Mouse (Mus musculus) neural tube, embryonic 11.5 days (tissue): Measurements from ENCODE around the gene 9930111J21Rik2. TPM values are rescaled to one million over a fixed set of nuclear protein-coding genes. Genes with fewer than 3 reads are reported as not detected.

ENCODE experiments used
- ATAC-seq: fragments of 200-750 bp; cut with Nextera tagmentation; 2 replicates; pipeline ENCODE4 v1.8.0; 2017; ENCODE audit warnings: moderate number of reproducible peaks, mild to moderate bottlenecking, moderate TSS enrichment, moderate library complexity; ENCODE audit not compliant: insufficient read depth, low FRiP score, low TSS enrichment
- DNase-seq: peaks from one replicate; pipeline ENCODE4 v3.0.0-alpha.2; 2015; ENCODE audit warnings: low spot score
- H3K27ac ChIP-seq: fragments of 300-500 bp; sonication (generic); 2 replicates; pipeline ENCODE4 v1.5.1; 2014; ENCODE audit warnings: low read depth, mild to moderate bottlenecking, low read length
- H3K27me3 ChIP-seq: fragments of 300-500 bp; sonication (generic); 2 replicates; pipeline ENCODE4 v1.6.1; 2014; ENCODE audit warnings: mild to moderate bottlenecking, low read length, mixed read lengths; ENCODE audit not compliant: control insufficient read depth, insufficient read depth
- H3K36me3 ChIP-seq: fragments of 300-500 bp; sonication (generic); 2 replicates; pipeline ENCODE4 v1.6.1; 2014; ENCODE audit warnings: mild to moderate bottlenecking, low read length, moderate library complexity, mixed read lengths; ENCODE audit not compliant: control insufficient read depth, insufficient read depth
- H3K4me1 ChIP-seq: fragments of 300-500 bp; sonication (generic); 2 replicates; pipeline ENCODE4 v1.6.1; 2014; ENCODE audit warnings: low read length, mixed read lengths; ENCODE audit not compliant: control insufficient read depth, insufficient read depth
- H3K4me2 ChIP-seq: fragments of 300-500 bp; sonication (generic); 2 replicates; pipeline ENCODE4 v1.6.1; 2014; ENCODE audit warnings: low read depth, mild to moderate bottlenecking, moderate library complexity
- H3K4me3 ChIP-seq: fragments of 300-500 bp; sonication (generic); 2 replicates; pipeline ENCODE4 v1.5.1; 2014; ENCODE audit warnings: low read depth, low read length
- H3K9ac ChIP-seq: fragments of 300-500 bp; sonication (generic); 2 replicates; pipeline ENCODE4 v1.6.1; 2014; ENCODE audit warnings: mild to moderate bottlenecking, low read length
- H3K9me3 ChIP-seq: fragments of 300-500 bp; sonication (generic); 2 replicates; pipeline ENCODE4 v1.6.1; 2016; ENCODE audit warnings: low read length; ENCODE audit not compliant: control insufficient read depth
- WGBS: fragments of 180-500 bp; shearing (Covaris S2); extraction: QIAGEN DNeasy Blood & Tissue Kit; methylation state at CpG from one replicate; pipeline ENCODE4 v1.1.7; 2014; 5-methylcytosine and 5-hydroxymethylcytosine counted together
- polyA plus RNA-seq: library from polyadenylated mRNA; unstranded; fragments of >200 nt; fragmentation: Nextera tagmentation; extraction: Ambion mirVana; gene quantifications from 2 replicates; pipeline ENCODE4 v1.2.1, GENCODE M21; 2014

The 9930111J21Rik2 gene
- polyA plus RNA-seq, 1 experiment from 2014 or later, result 0.09 TPM

- Histone ChIP-seq H3K9ac (no peak overlapping the region), H3K4me2 (no peak overlapping the region), H3K4me3 (no peak overlapping the region), H3K9me3 (no peaks in the 10 kb centered on the region), H3K36me3 (no peaks in the 10 kb centered on the region), H3K27me3 (no peaks in the 10 kb centered on the region), H3K27ac (no peak overlapping the region), H3K4me1 (no peaks in the 10 kb centered on the region)
- WGBS, result 84% methylated on average over 3 of the region's 3 CpGs
- ATAC-seq (no peak), DNase-seq (no peak)
Measured at GRCm38 (mm10) chr11:49089735-49090507, 38.9 kb upstream of the 9930111J21Rik2 start.

- H3K27ac ChIP-seq, result no peak overlapping the region
- no peaks in the 10 kb centered on the region for H3K9me3 ChIP-seq
- H3K27me3 ChIP-seq, result no peaks in the 10 kb centered on the region
- no peak overlapping the region for H3K4me3 ChIP-seq
- no peak for ATAC-seq
- DNase-seq, result no peak
- no peaks in the 10 kb centered on the region for H3K36me3 ChIP-seq
- H3K9ac ChIP-seq, result no peak overlapping the region
- no peaks in the 10 kb centered on the region for H3K4me1 ChIP-seq
- 92% methylated on average over 5 of the region's 5 CpGs for WGBS
- no peak overlapping the region for H3K4me2 ChIP-seq
Measured at GRCm38 (mm10) chr11:49088990-49089652, 38.1 kb upstream of the 9930111J21Rik2 start.

GRCm38 (mm10) chr11:49087830-49088616, 37.0 kb upstream of the 9930111J21Rik2 start:
- no peak for ATAC-seq
- Histone ChIP-seq H3K27me3 (no peaks in the 10 kb centered on the region), H3K4me3 (no peak overlapping the region), H3K9me3 (no peaks in the 10 kb centered on the region), H3K9ac (no peak overlapping the region), H3K27ac (no peak overlapping the region), H3K4me1 (no peaks in the 10 kb centered on the region), H3K4me2 (no peak overlapping the region), H3K36me3 (no peaks in the 10 kb centered on the region)
- no peak for DNase-seq
- WGBS, result 45% methylated on average over 22 of the region's 22 CpGs

- no peak for ATAC-seq
Measured at GRCm38 (mm10) chr11:49086858-49087361, 35.9 kb upstream of the 9930111J21Rik2 start.

GRCm38 (mm10) chr11:49084875-49085274, 33.8 kb upstream of the 9930111J21Rik2 start:
- ATAC-seq, result no peak
- Histone ChIP-seq H3K4me2 (no peak overlapping the region), H3K27me3 (no peaks in the 10 kb centered on the region), H3K4me1 (no peaks in the 10 kb centered on the region), H3K36me3 (no peaks in the 10 kb centered on the region), H3K4me3 (no peak overlapping the region), H3K9me3 (no peaks in the 10 kb centered on the region), H3K9ac (no peak overlapping the region), H3K27ac (no peak overlapping the region)
- DNase-seq, result no peak
- WGBS, result 44% methylated on average over 3 of the region's 3 CpGs

More at GRCm38 (mm10) chr11:49086858-49087361, 35.9 kb upstream of the 9930111J21Rik2 start:
- H3K27ac ChIP-seq, result no peak overlapping the region
- 88% methylated on average over 6 of the region's 6 CpGs for whole genome bisulfite sequencing
- DNase-seq, result no peak
- H3K4me2 ChIP-seq, result no peak overlapping the region
- H3K27me3 ChIP-seq, result no peaks in the 10 kb centered on the region
- H3K9me3 ChIP-seq, result no peaks in the 10 kb centered on the region
- H3K4me1 ChIP-seq, result no peaks in the 10 kb centered on the region
- H3K9ac ChIP-seq, result no peak overlapping the region
- no peak overlapping the region for H3K4me3 ChIP-seq
- H3K36me3 ChIP-seq, result no peaks in the 10 kb centered on the region

- ATAC-seq (no peak), DNase-seq (no peak)
- Histone ChIP-seq H3K9ac (no peak overlapping the region), H3K4me3 (no peak overlapping the region), H3K4me1 (no peaks in the 10 kb centered on the region), H3K27ac (no peak overlapping the region), H3K9me3 (no peaks in the 10 kb centered on the region), H3K36me3 (no peaks in the 10 kb centered on the region), H3K27me3 (no peaks in the 10 kb centered on the region), H3K4me2 (no peak overlapping the region)
- WGBS, result 81% methylated on average over 1 of the region's 1 CpGs
Measured at GRCm38 (mm10) chr11:49084385-49084784, 33.3 kb upstream of the 9930111J21Rik2 start.

GRCm38 (mm10) chr11:49083808-49084207, 32.8 kb upstream of the 9930111J21Rik2 start:
- 86% methylated on average over 3 of the region's 3 CpGs for WGBS
- H3K36me3 ChIP-seq, result no peaks in the 10 kb centered on the region
- no peaks in the 10 kb centered on the region for H3K9me3 ChIP-seq
- H3K27me3 ChIP-seq, result no peaks in the 10 kb centered on the region
- H3K4me1 ChIP-seq, result no peaks in the 10 kb centered on the region
- H3K4me3 ChIP-seq, result no peak overlapping the region
- DNase-seq (no peak), ATAC-seq (no peak)
- H3K9ac ChIP-seq, result no peak overlapping the region
- H3K4me2 ChIP-seq, result no peak overlapping the region
- no peak overlapping the region for H3K27ac ChIP-seq

- no peak overlapping the region for H3K27ac ChIP-seq
- 88% methylated on average over 1 of the region's 1 CpGs for WGBS
- no peak overlapping the region for H3K4me2 ChIP-seq
- no peak overlapping the region for H3K9ac ChIP-seq
- no peaks in the 10 kb centered on the region for H3K27me3 ChIP-seq
- no peaks in the 10 kb centered on the region for H3K36me3 ChIP-seq
- H3K9me3 ChIP-seq, result no peaks in the 10 kb centered on the region
- ATAC-seq (no peak), DNase-seq (no peak)
- H3K4me1 ChIP-seq, result no peaks in the 10 kb centered on the region
- no peak overlapping the region for H3K4me3 ChIP-seq
Measured at GRCm38 (mm10) chr11:49083146-49083545, 32.1 kb upstream of the 9930111J21Rik2 start.
